ENCODE assay signal across 1 mouse cellular context in the genomic region with DNA sequence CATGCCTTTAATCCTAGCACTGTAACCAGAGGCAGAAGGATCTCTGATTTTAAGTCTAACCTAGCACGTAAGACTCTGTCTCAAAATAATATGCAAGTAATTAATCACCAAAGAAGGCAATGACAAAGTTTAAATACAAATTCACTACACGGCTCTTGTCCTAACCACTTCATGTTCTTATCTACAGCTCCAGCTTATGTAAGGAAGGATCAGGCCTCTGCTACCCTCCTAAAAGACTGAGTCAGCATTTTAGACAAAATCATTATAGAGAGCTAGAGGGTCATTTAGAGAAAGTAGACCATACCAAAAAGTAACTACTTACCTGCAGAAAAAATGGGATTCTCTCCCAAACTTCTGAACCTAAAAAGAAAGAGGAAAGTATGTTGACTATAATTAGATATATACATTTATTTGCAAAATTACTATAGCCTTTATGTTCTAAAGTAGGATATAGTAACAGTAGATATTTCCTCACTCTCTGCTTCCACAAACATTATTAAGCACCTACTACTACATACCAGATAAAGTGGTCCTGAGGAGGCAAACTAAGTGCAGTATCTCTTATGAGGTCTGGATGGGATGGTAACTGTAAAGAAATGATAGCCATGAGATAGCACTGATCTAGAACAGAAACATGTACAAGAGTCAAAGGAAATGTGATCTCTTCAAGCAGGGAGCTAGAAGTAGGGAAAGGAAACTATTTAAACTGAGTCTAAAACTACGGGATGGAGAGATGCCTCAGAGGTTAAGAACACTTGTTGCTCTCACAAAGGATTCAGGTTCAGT.
A peak's percentile ranks its signal among the peaks of the same experiment; 100 is the strongest.
TF ChIP-seq lines count a peak whose summit lies in the region.

No protein-coding gene starts in this region.

TF ChIP-seq in MEL, 35 proteins besides CTCF, POLR2A, EP300 and RAD21 (continued from another document):
- TF ChIP-seq SIN3A (IDR thresholded peaks at IDR 0.05; ENCODE audit: low read length) (0 out of 2 replicates have a peak, but pooled peaks have one; percentile 30), USF1 (IDR thresholded peaks at IDR 0.05; ENCODE audit: low read depth, low read length) (no peak), SMC3 (IDR thresholded peaks at IDR 0.05; ENCODE audit: low read depth, low read length) (no peak), JUND (IDR thresholded peaks at IDR 0.05; ENCODE audit: low read depth, low read length) (no peak), RCOR1 (IDR thresholded peaks at IDR 0.05; ENCODE audit: low read depth, low read length) (peak; percentile 35; the same call in 1 of the 2 replicates), GATA1 (IDR thresholded peaks at IDR 0.05; ENCODE audit: low read depth, low read length) (peak; percentile 86), MAFK (IDR thresholded peaks at IDR 0.05; ENCODE audit: borderline replicate concordance, low read depth, low read length) (peak; percentile 100)
TF ChIP-seq in MEL: peak in this region for 8.
